Mouse (Mus musculus) neural tube, embryonic 13.5 days (tissue): Measurements from ENCODE around the gene Arhgap45. TPM values are rescaled to one million over a fixed set of nuclear protein-coding genes. Genes with fewer than 3 reads are reported as not detected.

Source experiments
- ATAC-seq: fragments of 200-750 bp; cut with Nextera tagmentation; 2 replicates; pipeline ENCODE4 v1.8.0; 2017; ENCODE audit warnings: low read depth, mild to moderate bottlenecking, moderate TSS enrichment, moderate library complexity
- H3K27ac ChIP-seq: fragments of 300-500 bp; sonication (generic); replicated peaks from 2 replicates; pipeline ENCODE4 v1.5.1; 2015; ENCODE audit warnings: moderate library complexity, mild to moderate bottlenecking, inconsistent platforms
- H3K27me3 ChIP-seq: fragments of 300-500 bp; sonication (generic); 2 replicates; pipeline ENCODE4 v1.6.1; 2015; ENCODE audit warnings: mild to moderate bottlenecking, inconsistent platforms
- H3K36me3 ChIP-seq: fragments of 300-500 bp; sonication (generic); 2 replicates; pipeline ENCODE4 v1.6.1; 2015; ENCODE audit warnings: mild to moderate bottlenecking, inconsistent platforms
- H3K4me1 ChIP-seq: fragments of 300-500 bp; sonication (generic); replicated peaks from 2 replicates; pipeline ENCODE4 v1.6.1; 2015; ENCODE audit warnings: inconsistent platforms
- H3K4me2 ChIP-seq: fragments of 300-500 bp; sonication (generic); 2 replicates; pipeline ENCODE4 v1.6.1; 2015; ENCODE audit warnings: inconsistent platforms, mild to moderate bottlenecking, moderate library complexity
- H3K4me3 ChIP-seq: fragments of 300-500 bp; sonication (generic); 2 replicates; pipeline ENCODE4 v1.5.1; 2015; ENCODE audit warnings: mild to moderate bottlenecking, inconsistent platforms
- H3K9ac ChIP-seq: fragments of 300-500 bp; sonication (generic); 2 replicates; pipeline ENCODE4 v1.6.1; 2015; ENCODE audit warnings: moderate library complexity, mild to moderate bottlenecking, inconsistent platforms
- H3K9me3 ChIP-seq: fragments of 300-500 bp; sonication (generic); 2 replicates; pipeline ENCODE4 v1.6.1; 2016; ENCODE audit warnings: inconsistent platforms
- WGBS: fragments of 180-500 bp; shearing (Covaris S2); methylation state at CpG from one replicate; pipeline ENCODE4 v1.1.7; 2015; 5-methylcytosine and 5-hydroxymethylcytosine counted together
- polyA plus RNA-seq: library from polyadenylated mRNA; unstranded; fragments of >200 nt; fragmentation: Nextera tagmentation; extraction: Ambion mirVana; gene quantifications from 2 replicates; pipeline ENCODE4 v1.2.1, GENCODE M21; 2015

Gene Arhgap45
- polyA plus RNA-seq, 1 experiment from 2014 or later, result 2.4 TPM

DNA sequence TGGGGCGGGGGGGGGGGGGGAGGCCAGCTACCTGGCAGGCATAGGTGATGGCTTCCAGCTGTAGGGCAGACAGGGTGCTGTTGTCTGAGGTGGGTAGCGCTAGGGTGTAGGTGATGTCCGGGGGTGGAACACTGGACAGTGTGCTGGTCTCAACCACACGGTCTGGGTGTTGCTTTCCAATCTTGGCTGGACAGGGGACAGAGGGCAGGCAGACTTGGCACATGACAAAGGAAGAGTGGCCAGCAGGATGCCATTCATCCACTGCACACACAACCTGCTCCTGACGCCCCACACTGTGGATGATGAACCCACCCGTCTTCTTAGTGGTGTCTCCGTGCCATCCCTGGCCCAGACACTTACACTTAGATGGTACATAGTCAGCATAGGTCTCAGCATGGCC lies 52.8 kb downstream of the Arhgap45 start:
- Histone ChIP-seq H3K9me3 (no peaks in the 10 kb centered on the region), H3K27ac (no peak overlapping the region), H3K36me3 (peaks cover 26% of the 10 kb centered on the region), H3K4me1 (peaks cover 13% of the 10 kb centered on the region), H3K4me2 (no peak overlapping the region), H3K27me3 (no peaks in the 10 kb centered on the region), H3K9ac (no peak overlapping the region), H3K4me3 (no peak overlapping the region)
- no peak for ATAC-seq
- 92% methylated on average over 6 of the region's 7 CpGs for WGBS

DNA sequence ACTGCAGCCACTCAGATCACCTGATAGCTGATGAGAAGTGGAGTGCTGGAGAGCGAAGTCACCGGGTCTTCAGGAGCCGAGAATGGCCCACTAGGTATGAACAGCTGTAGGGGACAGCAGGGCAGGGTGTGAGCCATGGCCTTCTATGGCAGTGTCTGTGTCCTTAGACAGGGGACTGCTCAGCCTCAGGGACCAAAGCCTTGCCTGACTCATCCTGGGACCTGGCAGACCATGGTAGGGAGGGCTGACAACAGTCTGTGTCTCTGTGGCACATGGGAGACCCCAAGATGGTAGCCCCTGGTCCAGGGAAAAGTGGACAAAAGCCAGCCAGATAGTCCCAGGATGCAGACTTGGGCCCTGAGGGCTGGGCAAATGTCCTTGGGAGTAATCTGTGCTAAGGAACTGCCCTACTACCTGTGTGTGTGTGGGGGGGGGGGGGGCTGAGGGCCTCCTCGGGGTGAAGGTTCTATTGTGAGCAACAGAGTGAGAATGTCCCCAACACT lies 53.5 kb downstream of the Arhgap45 start:
- Histone ChIP-seq H3K27me3 (no peaks in the 10 kb centered on the region), H3K36me3 (peaks cover 18% of the 10 kb centered on the region), H3K27ac (no peak overlapping the region), H3K4me2 (no peak overlapping the region), H3K9ac (no peak overlapping the region), H3K4me1 (peaks cover 14% of the 10 kb centered on the region), H3K4me3 (no peak overlapping the region), H3K9me3 (no peaks in the 10 kb centered on the region)
- ATAC-seq, result no peak
- WGBS, result 95% methylated on average over 4 of the region's 4 CpGs

DNA sequence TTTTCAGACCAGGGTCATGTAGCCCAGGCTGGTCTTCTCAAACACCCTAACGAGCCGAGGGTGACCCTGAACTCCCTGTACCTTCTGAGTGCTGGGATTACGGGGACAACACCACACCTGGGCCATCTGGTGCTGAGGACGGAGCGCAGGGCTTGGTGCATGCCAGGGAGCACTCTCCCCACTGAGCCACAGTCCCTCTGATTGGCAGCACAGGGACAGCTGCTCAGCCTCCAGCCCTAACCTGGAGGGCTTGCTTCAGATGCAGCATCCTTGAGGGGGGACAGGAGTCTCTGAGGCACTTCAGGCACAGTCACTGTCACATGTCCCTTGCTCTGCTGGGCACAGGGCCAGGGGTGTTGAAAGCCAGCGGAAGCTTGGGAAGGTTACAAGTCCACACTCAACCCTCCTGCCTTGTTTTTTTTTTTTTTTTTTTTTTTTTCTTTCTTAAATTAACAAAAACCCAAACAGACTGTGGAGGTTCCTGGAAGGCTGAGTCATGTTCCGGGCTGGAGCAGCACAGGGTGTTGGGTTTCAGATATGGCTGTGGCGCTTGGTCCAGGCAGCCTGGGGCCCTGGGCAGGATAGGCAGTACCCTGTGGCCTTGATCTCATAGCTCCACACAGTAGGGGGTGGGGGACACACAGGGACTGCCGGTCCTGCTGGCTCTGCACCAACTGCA lies 54.5 kb downstream of the Arhgap45 start:
- Histone ChIP-seq H3K9me3 (no peaks in the 10 kb centered on the region), H3K4me3 (no peak overlapping the region), H3K4me2 (no peak overlapping the region), H3K36me3 (peaks cover 14% of the 10 kb centered on the region), H3K9ac (0 out of 2 replicates have a peak overlapping the region, but pooled peaks have one; percentile 2), H3K27me3 (no peaks in the 10 kb centered on the region), H3K27ac (0 out of 2 replicates have a peak overlapping the region, but pooled peaks have one; percentile 15), H3K4me1 (peaks cover 21% of the 10 kb centered on the region)
- WGBS, result 72% methylated on average over 9 of the region's 9 CpGs
- ATAC-seq, result 0 out of 2 replicates have a peak, but pooled peaks have one; percentile 17

DNA sequence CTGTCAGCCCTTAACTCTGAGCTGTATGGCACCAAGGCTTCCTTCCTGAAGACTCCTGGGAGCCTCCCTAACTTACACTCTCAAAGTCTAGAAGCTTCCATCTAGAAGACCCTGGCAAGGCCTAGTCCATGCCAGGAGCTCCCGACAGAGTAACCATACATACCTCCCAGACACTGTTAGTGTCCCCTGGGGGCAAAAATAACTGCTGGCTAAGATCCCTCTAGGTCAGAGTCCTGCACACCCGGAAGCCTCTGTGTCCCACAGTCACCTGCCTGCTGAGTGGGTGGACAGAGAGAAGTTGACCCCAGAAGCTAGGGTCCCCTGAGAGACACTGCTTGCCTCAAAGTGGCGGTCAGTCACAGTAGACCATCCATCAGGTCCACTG lies 55.1 kb downstream of the Arhgap45 start:
- Histone ChIP-seq H3K9ac (0 out of 2 replicates have a peak overlapping the region, but pooled peaks have one; percentile 2), H3K27ac (0 out of 2 replicates have a peak overlapping the region, but pooled peaks have one; percentile 15), H3K9me3 (no peaks in the 10 kb centered on the region), H3K4me1 (peaks cover 21% of the 10 kb centered on the region), H3K4me2 (no peak overlapping the region), H3K4me3 (no peak overlapping the region), H3K27me3 (no peaks in the 10 kb centered on the region), H3K36me3 (peaks cover 9% of the 10 kb centered on the region)
- WGBS, result 81% methylated on average over 3 of the region's 3 CpGs
- ATAC-seq, result no peak

DNA sequence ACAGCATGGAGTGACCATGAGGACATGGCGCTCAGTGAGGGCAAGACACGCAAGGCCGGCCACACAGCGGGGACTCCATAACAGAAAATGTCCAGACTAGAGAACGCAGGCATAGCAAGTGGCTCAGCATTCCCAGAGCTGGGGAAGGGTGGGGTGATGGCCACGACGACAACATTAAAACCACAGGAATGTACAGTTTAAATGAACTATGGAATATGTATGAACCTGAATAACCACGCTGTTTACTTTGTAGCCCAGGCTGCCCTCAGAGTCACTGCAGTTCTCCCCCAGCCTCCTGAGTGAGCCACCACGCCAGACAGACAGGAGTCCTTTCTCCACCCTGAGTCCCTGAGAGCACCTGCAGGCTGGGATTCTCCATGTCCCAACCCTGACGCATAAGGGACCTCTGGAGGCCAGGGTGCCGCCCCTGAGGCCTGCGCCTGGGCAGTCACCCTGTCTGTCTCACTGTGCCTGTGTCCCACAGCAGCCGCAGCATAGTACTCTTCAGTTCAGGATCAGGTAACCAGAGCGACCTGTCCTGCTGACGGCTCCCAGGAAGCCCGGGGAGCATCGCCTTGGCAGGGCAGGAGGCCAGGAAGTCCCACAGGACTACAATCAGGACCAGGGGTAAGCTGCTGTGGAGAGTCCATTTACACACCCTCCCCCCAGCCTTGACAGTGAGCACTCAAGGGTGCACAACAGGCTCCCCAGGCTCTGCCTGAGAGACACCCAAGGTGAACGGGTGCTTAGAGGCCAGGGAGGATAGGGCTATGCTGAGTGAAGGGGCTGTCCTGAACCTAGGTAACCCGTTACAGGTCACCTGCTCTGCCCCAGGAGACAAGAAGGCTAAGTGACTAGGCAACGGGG lies 56.4 kb downstream of the Arhgap45 start:
- H3K4me2 ChIP-seq, result no peak overlapping the region
- H3K9me3 ChIP-seq, result no peaks in the 10 kb centered on the region
- no peaks in the 10 kb centered on the region for H3K27me3 ChIP-seq
- no peak overlapping the region for H3K27ac ChIP-seq
- H3K4me1 ChIP-seq, result peaks cover 21% of the 10 kb centered on the region
- no peak for ATAC-seq
- H3K36me3 ChIP-seq, result peaks cover 9% of the 10 kb centered on the region; the same call in 1 of the 2 replicates
- H3K4me3 ChIP-seq, result no peak overlapping the region
- no peak overlapping the region for H3K9ac ChIP-seq
- 84% methylated on average over 20 of the region's 20 CpGs for WGBS

DNA sequence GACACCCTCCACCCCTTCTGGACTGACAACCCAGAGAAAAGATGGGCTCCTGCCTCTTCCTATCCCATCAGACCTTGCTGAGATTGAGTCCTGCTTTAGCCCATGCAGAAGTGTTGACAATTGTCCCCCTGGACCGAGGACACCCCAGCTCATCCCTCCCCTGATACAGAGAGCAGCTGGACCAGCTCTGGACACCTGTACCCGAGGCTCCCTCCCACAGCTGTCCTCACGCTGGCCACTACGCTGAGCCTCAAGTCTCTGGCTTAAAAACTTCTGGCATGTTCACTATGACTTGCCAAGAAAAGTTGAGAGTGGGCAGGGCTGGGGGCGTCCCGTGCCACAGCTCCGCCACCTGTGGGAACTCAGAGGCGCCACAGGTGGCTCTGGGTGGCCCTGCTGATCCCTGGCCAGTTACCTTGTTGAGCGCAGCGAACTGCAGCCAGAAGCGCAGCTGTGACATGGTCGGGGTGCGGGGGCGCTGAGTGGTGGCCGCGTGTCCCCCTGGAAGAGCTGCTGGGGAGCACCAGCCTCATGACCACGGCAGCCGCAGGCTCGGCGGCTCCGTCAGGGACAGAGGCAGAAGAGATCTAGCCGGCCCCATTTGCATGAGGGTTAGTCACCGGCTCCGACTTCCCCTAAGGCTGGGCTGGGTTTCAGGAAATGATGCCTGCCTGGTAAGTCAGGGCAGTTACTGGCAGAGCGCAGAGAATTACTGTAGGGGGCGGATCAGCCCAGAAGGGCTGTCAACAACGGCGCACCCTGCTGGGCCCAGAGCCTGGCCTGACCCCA lies 58.6 kb downstream of the Arhgap45 start:
- H3K4me1 ChIP-seq, result peaks cover 21% of the 10 kb centered on the region
- no peak for ATAC-seq
- H3K27ac ChIP-seq, result no peak overlapping the region
- no peaks in the 10 kb centered on the region for H3K9me3 ChIP-seq
- peaks cover 29% of the 10 kb centered on the region for H3K36me3 ChIP-seq
- H3K4me3 ChIP-seq, result no peak overlapping the region
- no peak overlapping the region for H3K9ac ChIP-seq
- WGBS, result 17% methylated on average over 28 of the region's 28 CpGs
- peak overlapping the region; percentile 31 for H3K4me2 ChIP-seq
- H3K27me3 ChIP-seq, result no peaks in the 10 kb centered on the region

DNA sequence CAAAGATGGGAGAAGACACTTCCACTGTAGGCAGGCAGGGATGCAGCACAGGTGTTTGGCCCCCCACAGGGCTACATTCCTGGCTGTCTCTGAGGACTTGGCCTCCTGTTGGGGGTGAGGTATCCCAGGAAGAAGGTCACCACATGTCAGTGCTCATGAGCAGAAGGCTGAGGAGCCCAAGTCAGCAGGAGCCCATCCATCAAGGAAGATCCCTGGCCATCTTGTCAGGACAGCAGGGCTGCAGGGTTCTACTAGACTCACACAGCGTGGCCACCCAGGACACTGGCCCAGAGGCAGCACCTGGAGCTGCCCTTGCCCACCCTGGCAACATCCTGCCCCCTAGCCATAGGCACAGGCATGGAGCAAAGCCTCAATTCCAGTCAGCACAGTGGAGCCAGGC lies 59.5 kb downstream of the Arhgap45 start:
- Histone ChIP-seq H3K4me1 (peaks cover 21% of the 10 kb centered on the region), H3K27ac (no peak overlapping the region), H3K9ac (no peak overlapping the region), H3K4me2 (no peak overlapping the region), H3K27me3 (no peaks in the 10 kb centered on the region), H3K4me3 (no peak overlapping the region), H3K9me3 (no peaks in the 10 kb centered on the region), H3K36me3 (peaks cover 38% of the 10 kb centered on the region)
- WGBS, result 40% methylated on average over 1 of the region's 1 CpGs
- ATAC-seq, result no peak

DNA sequence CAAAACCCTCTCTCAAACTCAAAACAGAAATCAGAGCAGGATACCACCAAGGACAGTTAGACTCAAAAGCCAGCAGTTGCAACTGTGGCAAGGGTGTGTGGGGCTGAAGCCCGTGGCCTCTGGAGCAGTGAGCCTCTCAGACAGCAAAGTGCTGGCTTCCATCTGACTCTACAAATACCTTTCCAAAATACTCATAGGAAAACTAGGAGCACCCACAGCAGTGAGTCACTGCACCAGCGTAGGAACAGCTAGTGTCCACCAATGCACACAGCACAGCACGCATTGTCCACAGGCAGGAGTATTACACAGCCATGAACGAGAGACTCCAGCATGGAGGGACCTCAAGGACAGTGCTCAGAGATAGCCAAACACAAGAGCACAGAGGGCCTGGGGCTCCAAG lies 59.9 kb downstream of the Arhgap45 start:
- Histone ChIP-seq H3K4me3 (no peak overlapping the region), H3K4me1 (peaks cover 18% of the 10 kb centered on the region), H3K9me3 (no peaks in the 10 kb centered on the region), H3K27me3 (no peaks in the 10 kb centered on the region), H3K27ac (no peak overlapping the region), H3K36me3 (peaks cover 43% of the 10 kb centered on the region), H3K9ac (no peak overlapping the region), H3K4me2 (no peak overlapping the region)
- WGBS, result 91% methylated on average over 4 of the region's 4 CpGs
- no peak for ATAC-seq

DNA sequence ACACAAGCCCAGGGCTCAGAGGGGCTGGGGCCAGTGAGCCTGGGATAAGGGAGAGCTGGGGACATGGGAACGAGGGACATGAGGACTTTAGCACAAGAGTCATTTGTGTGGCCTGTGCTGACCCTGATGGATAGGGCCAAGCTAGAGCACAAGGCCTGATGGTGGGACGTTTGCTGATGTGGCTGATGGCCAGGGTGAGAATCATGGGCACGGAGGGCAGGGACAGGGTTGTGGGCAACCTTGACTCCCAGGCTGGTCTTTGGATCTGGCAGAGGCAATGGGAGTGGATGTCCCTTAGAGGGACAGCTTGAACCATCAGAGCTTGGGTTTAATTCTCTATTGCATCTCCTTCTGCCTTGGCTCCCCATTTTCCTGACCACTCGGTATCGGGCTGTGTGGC lies 60.9 kb downstream of the Arhgap45 start:
- peaks cover 8% of the 10 kb centered on the region; the same call in 1 of the 2 replicates for H3K4me1 ChIP-seq
- H3K4me3 ChIP-seq, result no peak overlapping the region
- no peaks in the 10 kb centered on the region for H3K9me3 ChIP-seq
- no peak overlapping the region for H3K4me2 ChIP-seq
- no peak overlapping the region for H3K9ac ChIP-seq
- peaks cover 49% of the 10 kb centered on the region for H3K36me3 ChIP-seq
- H3K27me3 ChIP-seq, result no peaks in the 10 kb centered on the region
- H3K27ac ChIP-seq, result no peak overlapping the region
- ATAC-seq, result no peak
- 90% methylated on average over 5 of the region's 5 CpGs for WGBS

DNA sequence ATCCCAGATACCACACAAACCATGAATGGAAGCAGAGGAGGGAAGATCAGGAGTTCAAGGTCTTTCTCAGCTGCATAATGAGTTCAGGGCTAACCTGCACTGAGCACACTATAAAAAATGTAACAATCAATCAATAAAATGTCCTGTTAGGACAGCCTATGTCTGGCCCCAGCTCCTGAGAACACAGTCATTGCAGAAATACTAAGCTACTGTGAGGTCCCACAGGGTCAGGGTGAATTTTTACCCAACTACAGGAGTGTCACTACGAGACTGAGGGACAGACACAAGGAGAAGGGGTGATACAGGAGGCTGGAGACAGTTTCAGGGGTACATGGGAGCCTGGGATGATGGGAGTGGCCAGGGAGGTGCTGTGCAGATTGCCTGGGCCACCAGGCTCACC lies 61.9 kb downstream of the Arhgap45 start:
- H3K36me3 ChIP-seq, result peaks cover 59% of the 10 kb centered on the region
- no peak overlapping the region for H3K4me2 ChIP-seq
- H3K4me1 ChIP-seq, result peaks cover 8% of the 10 kb centered on the region; the same call in 1 of the 2 replicates
- H3K9ac ChIP-seq, result no peak overlapping the region
- 88% methylated on average over 1 of the region's 1 CpGs for WGBS
- H3K9me3 ChIP-seq, result no peaks in the 10 kb centered on the region
- H3K27me3 ChIP-seq, result no peaks in the 10 kb centered on the region
- H3K27ac ChIP-seq, result no peak overlapping the region
- H3K4me3 ChIP-seq, result no peak overlapping the region
- ATAC-seq, result no peak

DNA sequence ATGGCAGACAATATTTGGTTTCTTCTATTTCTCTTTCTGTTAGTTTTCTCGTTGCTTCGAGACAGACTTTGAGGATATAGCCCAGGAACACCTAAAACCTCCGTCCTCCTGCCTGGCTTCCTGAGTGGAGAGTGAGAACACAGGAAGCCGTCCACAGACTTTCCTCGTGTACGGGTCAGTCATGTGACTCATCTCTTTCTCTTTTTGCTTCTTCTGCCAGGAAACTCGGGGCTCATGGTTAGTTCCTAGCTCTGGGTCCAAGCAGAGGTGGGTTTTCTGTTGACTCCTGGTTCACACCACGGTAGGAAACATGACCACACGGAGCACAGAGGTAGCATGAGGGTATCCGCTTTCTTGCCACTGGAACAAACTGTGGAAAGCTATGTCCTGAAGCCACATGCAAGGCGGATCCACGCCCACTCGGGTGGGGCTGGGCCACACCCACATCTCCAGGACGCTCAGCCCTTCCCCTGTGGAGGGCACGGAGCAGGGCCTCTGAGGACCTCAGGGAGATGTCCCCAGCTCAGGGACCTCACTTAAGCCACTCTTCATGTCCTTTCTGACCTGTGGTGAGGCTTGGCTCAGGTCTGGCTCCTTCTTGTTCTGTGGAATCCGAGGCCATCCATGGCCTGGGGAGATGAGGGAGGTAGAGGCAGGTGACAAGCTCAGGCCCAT lies 64.1 kb downstream of the Arhgap45 start:
- Histone ChIP-seq H3K4me1 (peaks cover 1% of the 10 kb centered on the region; the same call in 1 of the 2 replicates), H3K36me3 (peaks cover 78% of the 10 kb centered on the region), H3K9ac (no peak overlapping the region), H3K4me2 (no peak overlapping the region), H3K27me3 (no peaks in the 10 kb centered on the region), H3K9me3 (no peaks in the 10 kb centered on the region), H3K27ac (no peak overlapping the region), H3K4me3 (no peak overlapping the region)
- no peak for ATAC-seq
- 85% methylated on average over 16 of the region's 16 CpGs for WGBS
